Mouse (Mus musculus) heart, adult 2 months (tissue): ENCODE results near the gene Tbx15.

ENCODE experiments used
- CTCF ChIP-seq: fragments of 200-600 bp; IDR thresholded peaks from 2 replicates; pipeline ENCODE4 v1.8.1; 2022; ENCODE audit warnings: antibody characterized with exemption, mild to moderate bottlenecking, moderate library complexity
- EP300 ChIP-seq: fragments of 200-500 bp; IDR thresholded peaks from 2 replicates; pipeline ENCODE4 v1.6.1; 2011; ENCODE audit warnings: low read depth, low read length, control low read depth; ENCODE audit not compliant: insufficient read depth
- POLR2A ChIP-seq: fragments of 200-500 bp; IDR thresholded peaks from 2 replicates; pipeline ENCODE4 v1.6.1; 2011; ENCODE audit warnings: mild to moderate bottlenecking, low read depth, low read length, control low read depth; ENCODE audit not compliant: insufficient read depth

DNA sequence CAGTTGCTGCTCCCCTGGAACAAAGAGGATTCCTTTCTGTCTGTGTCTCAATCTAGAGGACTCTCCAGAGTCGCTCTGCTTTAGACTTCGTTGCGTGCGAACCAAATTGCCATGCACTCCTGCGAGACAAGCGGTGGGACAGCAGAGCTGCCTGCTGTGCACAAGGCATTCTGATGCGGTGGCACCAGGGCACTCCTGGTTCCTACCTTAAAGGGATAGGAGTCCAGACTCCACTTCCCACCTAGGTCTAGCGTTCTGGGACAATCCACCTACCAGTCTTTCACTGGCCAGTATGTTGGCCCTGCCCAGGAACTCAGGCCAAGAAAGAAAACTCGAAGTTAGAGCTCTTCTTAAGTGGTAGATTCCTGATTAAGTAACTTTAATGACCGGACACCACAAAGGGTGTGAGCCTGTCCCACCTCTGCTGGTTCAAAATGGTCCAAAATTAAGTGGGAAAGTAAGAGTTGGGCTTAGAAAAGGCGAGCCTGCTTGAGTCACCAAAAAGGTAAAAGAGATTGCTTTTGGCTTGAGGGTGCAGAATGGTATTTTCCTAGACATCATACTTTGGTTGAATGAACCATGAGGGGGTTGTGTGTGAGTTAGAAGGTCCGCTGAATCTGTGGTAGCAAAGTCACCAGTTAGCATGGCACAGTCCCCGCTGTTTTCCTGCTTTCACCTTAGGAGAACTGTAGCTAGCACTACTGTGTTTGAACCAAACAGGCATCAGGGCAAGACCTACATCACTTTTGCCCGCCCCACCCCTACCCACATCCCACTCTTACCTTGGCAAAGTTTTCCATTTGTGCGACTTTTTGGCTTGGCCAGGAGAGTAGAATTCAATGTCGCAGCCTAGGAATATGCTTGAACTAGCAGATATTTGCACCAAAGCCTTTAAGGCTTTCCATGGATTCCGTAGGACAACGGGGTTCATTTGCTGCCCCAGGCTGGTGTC, 4.1 kb upstream of the Tbx15 start:
- TF ChIP-seq POLR2A: no peak
- TF ChIP-seq CTCF: no peak
- no peak for TF ChIP-seq EP300
